Mouse (Mus musculus) G1E (cell line): ENCODE measurements at regions not wholly inside any gene's neighbourhood (a gene's known extent, or its start where the extent isn't known, plus 50 kb on each side); places are given as distances from the start of the nearest gene placed in this dataset.

Source experiments
- CTCF ChIP-seq: IDR thresholded peaks from 2 replicates; pipeline ENCODE4 v1.5.1; 2012; ENCODE audit warnings: low read depth, low read length, inconsistent platforms, mixed read lengths
- GATA1 ChIP-seq: IDR thresholded peaks from 2 replicates; pipeline ENCODE4 v1.6.1; 2012; ENCODE audit warnings: borderline replicate concordance, low read length, inconsistent platforms, mixed read lengths
- GATA2 ChIP-seq: IDR thresholded peaks from 2 replicates; pipeline ENCODE4 v1.6.1; 2012; ENCODE audit warnings: low read depth, low read length, inconsistent platforms, borderline replicate concordance
- POLR2AphosphoS5 ChIP-seq: IDR thresholded peaks from 2 replicates; pipeline ENCODE4 v1.6.1; 2012; ENCODE audit warnings: low read depth, low read length, inconsistent platforms; ENCODE audit not compliant: insufficient replicate concordance
- TAL1 ChIP-seq: conservative IDR thresholded peaks from 2 replicates; pipeline ENCODE4 v1.6.1; 2012; ENCODE audit warnings: low read depth, low read length, inconsistent platforms, mixed read lengths

GRCm38 (mm10) chr11:89921146-89921545 is 81.5 kb downstream of the Pctp start:
- TF ChIP-seq CTCF (no peak), GATA1 (no peak), TAL1 (no peak), POLR2AphosphoS5 (no peak), GATA2 (no peak)
